Mouse (Mus musculus) heart, embryonic 11.5 days (tissue): ENCODE data around the gene Arsj. TPM values are rescaled to one million over a fixed set of nuclear protein-coding genes. Genes with fewer than 3 reads are reported as not detected.

Experiments used
- ATAC-seq: fragments of 200-750 bp; cut with Nextera tagmentation; replicated peaks from 2 replicates; pipeline ENCODE4 v1.8.0; 2017; ENCODE audit warnings: moderate library complexity; ENCODE audit not compliant: insufficient number of reproducible peaks, low FRiP score, low TSS enrichment
- H3K27ac ChIP-seq: fragments of 300-500 bp; sonication (generic); 2 replicates; pipeline ENCODE4 v1.5.1; 2014; ENCODE audit warnings: mild to moderate bottlenecking, low read depth, low read length
- H3K27me3 ChIP-seq: fragments of 300-500 bp; sonication (generic); 2 replicates; pipeline ENCODE4 v1.6.1; 2014; ENCODE audit warnings: mild to moderate bottlenecking, low read length, mixed read lengths; ENCODE audit not compliant: control insufficient read depth, insufficient read depth
- H3K36me3 ChIP-seq: fragments of 300-500 bp; sonication (generic); 2 replicates; pipeline ENCODE4 v1.6.1; 2014; ENCODE audit warnings: mild to moderate bottlenecking, low read length, moderate library complexity, mixed read lengths; ENCODE audit not compliant: control insufficient read depth, insufficient read depth
- H3K4me1 ChIP-seq: fragments of 300-500 bp; sonication (generic); 2 replicates; pipeline ENCODE4 v1.6.1; 2014; ENCODE audit warnings: low read length; ENCODE audit not compliant: control insufficient read depth, insufficient read depth
- H3K4me2 ChIP-seq: fragments of 300-500 bp; sonication (generic); 2 replicates; pipeline ENCODE4 v1.6.1; 2014; ENCODE audit warnings: mild to moderate bottlenecking, moderate library complexity
- H3K4me3 ChIP-seq: fragments of 300-500 bp; sonication (generic); 2 replicates; pipeline ENCODE4 v1.5.1; 2014; ENCODE audit warnings: low read depth, low read length
- H3K9ac ChIP-seq: fragments of 300-500 bp; sonication (generic); 2 replicates; pipeline ENCODE4 v1.6.1; 2014; ENCODE audit warnings: mild to moderate bottlenecking, low read depth, low read length, moderate library complexity
- H3K9me3 ChIP-seq: fragments of 300-500 bp; sonication (generic); replicated peaks from 2 replicates; pipeline ENCODE4 v1.6.1; 2016; ENCODE audit warnings: low read length; ENCODE audit not compliant: control insufficient read depth
- WGBS: fragments of 180-500 bp; shearing (Covaris S2); extraction: QIAGEN DNeasy Blood & Tissue Kit; methylation state at CpG from one replicate; pipeline ENCODE4 v1.1.7; 2014; ENCODE audit not compliant: insufficient replicate concordance; 5-methylcytosine and 5-hydroxymethylcytosine counted together
- polyA plus RNA-seq: library from polyadenylated mRNA; unstranded; fragments of >200 nt; fragmentation: Nextera tagmentation; extraction: Ambion mirVana; gene quantifications from 2 replicates; pipeline ENCODE4 v1.2.1, GENCODE M21; 2014

Gene Arsj
- polyA plus RNA-seq, 1 experiment from 2014 or later: 0.26 TPM

DNA sequence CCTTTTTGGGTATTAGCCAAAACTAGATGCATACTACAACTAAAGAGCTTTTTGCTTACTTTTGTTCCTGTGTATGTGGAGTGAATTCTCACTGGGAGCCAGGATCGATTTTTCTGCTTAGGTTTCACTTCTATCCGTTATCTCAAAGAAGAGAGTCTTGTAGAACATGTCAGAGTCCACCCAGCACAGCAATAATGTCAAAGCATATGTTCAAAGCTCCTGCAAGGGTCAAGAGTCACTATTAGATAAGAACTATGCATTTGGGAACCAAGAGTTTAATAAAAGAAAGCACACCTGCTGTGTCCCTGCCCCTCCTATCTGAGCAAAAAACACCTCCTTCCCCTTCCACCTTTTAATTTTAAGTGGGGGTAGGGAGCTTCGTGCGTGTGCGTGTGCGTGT, 85.6 kb downstream of the Arsj start:
- Histone ChIP-seq H3K27me3 (no peaks in the 10 kb centered on the region), H3K4me3 (no peak overlapping the region), H3K4me2 (no peak overlapping the region), H3K27ac (no peak overlapping the region), H3K36me3 (no peaks in the 10 kb centered on the region), H3K9me3 (no peaks in the 10 kb centered on the region), H3K4me1 (no peaks in the 10 kb centered on the region), H3K9ac (no peak overlapping the region)
- no peak for ATAC-seq
- 49% methylated on average over 6 of the region's 6 CpGs for WGBS

DNA sequence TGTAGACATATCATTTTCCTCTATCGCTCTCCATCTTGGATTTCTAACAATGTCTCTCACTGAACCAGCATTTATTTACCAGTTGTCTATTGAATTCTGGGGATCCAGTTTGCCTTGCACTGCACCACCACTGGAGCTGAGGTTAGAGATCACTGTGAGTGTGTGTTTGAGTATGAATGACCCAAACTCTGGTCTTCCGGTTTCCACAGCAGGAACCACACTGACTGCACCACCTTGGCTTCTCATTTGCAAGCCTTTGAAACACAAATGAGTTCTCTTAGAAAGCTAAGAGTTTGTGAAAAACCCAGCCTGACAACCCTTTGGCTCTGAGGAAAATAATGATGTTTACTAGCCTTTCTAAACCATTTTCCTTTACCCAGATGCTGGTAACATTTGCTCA, 86.0 kb downstream of the Arsj start:
- no peaks in the 10 kb centered on the region for H3K9me3 ChIP-seq
- ATAC-seq: no peak
- H3K4me3 ChIP-seq: no peak overlapping the region
- H3K36me3 ChIP-seq: no peaks in the 10 kb centered on the region
- H3K27me3 ChIP-seq: no peaks in the 10 kb centered on the region
- WGBS: 31% methylated on average over 2 of the region's 2 CpGs
- no peak overlapping the region for H3K9ac ChIP-seq
- no peak overlapping the region for H3K4me2 ChIP-seq
- H3K4me1 ChIP-seq: no peaks in the 10 kb centered on the region
- no peak overlapping the region for H3K27ac ChIP-seq

DNA sequence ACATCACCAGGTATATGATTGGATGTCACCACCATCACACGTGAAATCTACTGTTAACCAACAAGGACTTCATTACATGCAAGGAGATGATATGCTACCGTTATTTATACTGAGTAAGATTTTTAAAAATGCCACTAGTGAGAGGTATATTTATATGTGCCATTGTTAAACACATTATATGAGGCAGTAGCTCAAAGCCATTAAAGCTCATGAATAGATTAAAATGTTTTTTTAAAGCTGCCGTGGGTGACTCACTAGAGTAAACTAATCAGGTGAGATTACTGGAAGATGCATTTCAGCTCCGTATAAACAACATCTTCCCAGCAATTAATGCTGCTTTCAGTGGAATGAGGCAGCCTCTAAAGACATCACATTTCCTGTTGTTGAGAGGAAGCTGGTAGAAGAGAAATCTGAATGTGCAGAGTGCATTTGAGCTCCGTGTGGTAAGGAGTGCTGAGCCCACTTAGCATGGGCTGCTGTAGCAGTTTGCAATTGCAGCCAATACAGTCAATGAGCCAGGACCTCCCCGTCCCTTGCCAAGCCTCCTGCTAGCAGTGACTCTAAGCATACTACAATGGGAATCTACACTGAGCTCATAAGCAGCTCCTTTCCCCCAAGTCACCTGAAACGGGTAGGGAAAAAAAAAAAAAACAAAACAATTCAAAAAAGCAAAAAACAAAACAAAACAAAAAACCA, 92.5 kb downstream of the Arsj start:
- no peaks in the 10 kb centered on the region for H3K36me3 ChIP-seq
- no peak overlapping the region for H3K27ac ChIP-seq
- 58% methylated on average over 7 of the region's 7 CpGs for WGBS
- H3K4me2 ChIP-seq: no peak overlapping the region
- no peaks in the 10 kb centered on the region for H3K9me3 ChIP-seq
- H3K4me1 ChIP-seq: no peaks in the 10 kb centered on the region
- H3K9ac ChIP-seq: no peak overlapping the region
- no peak overlapping the region for H3K4me3 ChIP-seq
- H3K27me3 ChIP-seq: no peaks in the 10 kb centered on the region
- ATAC-seq: no peak

DNA sequence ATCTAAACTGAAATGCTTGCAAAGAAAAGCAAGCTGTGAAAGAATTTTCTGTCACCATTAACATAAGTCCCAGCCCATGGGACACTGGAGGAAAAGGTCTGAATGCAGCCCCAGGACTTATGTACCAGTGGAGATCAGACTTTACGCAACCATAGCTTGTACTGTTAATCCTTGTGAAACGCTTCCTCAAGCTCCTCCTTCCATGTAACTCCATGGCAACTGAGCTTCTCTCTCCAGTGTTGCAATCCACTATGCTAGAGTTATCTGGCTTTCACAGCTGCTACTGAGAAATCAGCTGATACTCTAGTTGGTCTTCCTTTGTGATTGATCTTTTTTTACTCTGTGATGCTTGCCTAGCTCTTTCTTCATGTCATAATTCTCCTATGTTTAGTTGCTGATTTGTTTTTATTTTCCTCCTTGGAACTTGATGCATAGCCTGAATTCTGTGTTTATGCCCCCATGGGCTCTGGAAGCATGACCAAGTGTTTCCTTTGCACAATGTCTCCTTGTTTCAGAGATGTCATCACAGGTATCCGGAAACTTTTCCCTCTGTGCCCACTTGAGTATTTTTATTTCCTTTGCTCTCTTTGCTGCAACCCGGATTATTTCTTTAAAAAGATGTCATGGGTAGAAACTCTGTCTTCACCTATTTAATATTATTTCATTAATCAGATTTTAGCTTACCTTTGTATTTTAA, 99.8 kb downstream of the Arsj start:
- Histone ChIP-seq H3K36me3 (no peaks in the 10 kb centered on the region), H3K9me3 (no peaks in the 10 kb centered on the region), H3K4me1 (no peaks in the 10 kb centered on the region), H3K27ac (no peak overlapping the region), H3K27me3 (no peaks in the 10 kb centered on the region), H3K9ac (no peak overlapping the region), H3K4me2 (no peak overlapping the region), H3K4me3 (no peak overlapping the region)
- no peak for ATAC-seq
- 70% methylated on average over 4 of the region's 4 CpGs for WGBS

DNA sequence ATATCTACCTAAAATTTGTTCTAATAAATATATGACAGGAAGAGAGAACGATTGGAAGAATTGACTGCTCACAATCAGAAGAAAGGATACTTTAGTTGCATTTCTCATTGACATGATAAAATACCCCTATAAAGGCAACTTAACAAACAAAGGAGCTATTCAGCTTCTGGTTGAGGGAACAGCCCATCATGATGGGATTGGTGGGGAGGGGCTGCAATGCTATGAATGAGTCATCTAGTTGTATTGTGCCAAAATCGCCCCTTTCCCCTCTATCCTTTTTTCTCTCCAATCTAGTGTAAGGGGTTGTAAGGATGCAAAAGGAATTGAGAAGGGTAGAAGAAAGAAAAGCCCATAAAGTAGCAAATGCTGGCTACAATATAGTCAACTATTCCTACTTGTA, 100.8 kb downstream of the Arsj start:
- no peaks in the 10 kb centered on the region for H3K36me3 ChIP-seq
- no peak for ATAC-seq
- no peaks in the 10 kb centered on the region for H3K9me3 ChIP-seq
- H3K4me2 ChIP-seq: no peak overlapping the region
- WGBS: 61% methylated on average over 2 of the region's 2 CpGs
- H3K4me1 ChIP-seq: no peaks in the 10 kb centered on the region
- H3K27ac ChIP-seq: no peak overlapping the region
- no peak overlapping the region for H3K4me3 ChIP-seq
- H3K9ac ChIP-seq: no peak overlapping the region
- no peaks in the 10 kb centered on the region for H3K27me3 ChIP-seq

Other genes starting within 250 kb of the Arsj start
- 106 and 114 TPM in 2 replicates for gene Camk2d, start 232.6 kb downstream of the Arsj start, polyA plus RNA-seq